Comparison of ENCODE assay signal across 8 mouse cellular contexts in the genomic region with DNA sequence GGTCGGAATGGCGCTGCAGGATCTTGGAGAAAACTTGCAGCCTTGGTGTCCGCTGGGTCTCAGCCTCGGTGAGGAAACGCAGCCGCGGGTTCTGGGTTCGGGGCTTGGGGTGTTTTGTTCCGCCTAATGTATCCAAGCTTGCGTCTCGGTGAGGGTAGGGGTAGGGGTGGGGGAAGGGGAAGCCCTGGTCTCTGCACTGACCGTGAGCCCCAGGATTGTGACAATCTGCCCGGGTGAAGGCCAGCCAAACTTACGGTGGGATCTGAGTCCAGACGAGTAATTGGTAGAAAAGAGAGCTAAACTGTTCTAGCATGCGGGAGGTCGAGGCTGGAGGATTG. TPM values are rescaled to one million over a fixed set of nuclear protein-coding genes. Genes with fewer than 3 reads are reported as not detected.
DNase-seq lines count a peak whose midpoint lies in the region; ATAC-seq and TF ChIP-seq lines count a peak whose summit lies in the region.

No protein-coding gene starts in this region.

- H3K9ac ChIP-seq in liver, adult 2 months (ENCODE audit: low read depth, low read length), result peak overlapping the region; percentile 57
- peak overlapping the region; percentile 74 for H3K9ac ChIP-seq in embryonic facial prominence, embryonic 14.5 days (ENCODE audit: low read depth, low read length)
- H3K9ac ChIP-seq in intestine, postnatal 0 days (ENCODE audit: low read depth, low read length), result peak overlapping the region; percentile 85
- H3K9ac ChIP-seq in neural tube, embryonic 14.5 days (replicated peaks; ENCODE audit: low read depth, low read length), result peak overlapping the region; percentile 49

- no peak for TF ChIP-seq POLR2A in liver, adult 2 months (IDR thresholded peaks at IDR 0.05; ENCODE audit: extremely low read depth, insufficient read depth, low read length)

- H3K36me3 ChIP-seq in liver, adult 2 months (ENCODE audit: control insufficient read depth, insufficient read depth, low read length), result no peaks in the 10 kb centered on the region
- 0 out of 2 replicates have a peak, but pooled peaks cover 4% of the 10 kb centered on the region for H3K36me3 ChIP-seq in embryonic facial prominence, embryonic 14.5 days (ENCODE audit: control insufficient read depth, insufficient read depth, low read length)
- no peaks in the 10 kb centered on the region for H3K36me3 ChIP-seq in intestine, postnatal 0 days (ENCODE audit: control insufficient read depth, insufficient read depth)
- no peaks in the 10 kb centered on the region for H3K36me3 ChIP-seq in neural tube, embryonic 14.5 days (ENCODE audit: control insufficient read depth, insufficient read depth, low read length)

- H3K79me2 ChIP-seq in liver, adult 2 months (ENCODE audit: control insufficient read depth, insufficient read depth, low read length), result peaks cover 12% of the 10 kb centered on the region; the same call in 1 of the 2 replicates

- H3K27me3 ChIP-seq in liver, adult 2 months (ENCODE audit: control insufficient read depth, insufficient read depth, low read length), result no peaks in the 10 kb centered on the region
- H3K27me3 ChIP-seq in embryonic facial prominence, embryonic 14.5 days (replicated peaks; ENCODE audit: control insufficient read depth, insufficient read depth, low read length), result no peaks in the 10 kb centered on the region
- H3K27me3 ChIP-seq in intestine, postnatal 0 days (replicated peaks; ENCODE audit: control insufficient read depth, insufficient read depth, low read length), result no peaks in the 10 kb centered on the region
- no peaks in the 10 kb centered on the region for H3K27me3 ChIP-seq in neural tube, embryonic 14.5 days (ENCODE audit: control insufficient read depth, insufficient read depth, low read length)

- no peak overlapping the region for H3K27ac ChIP-seq in liver, adult 2 months (replicated peaks; ENCODE audit: insufficient read depth, low read depth, low read length)
- H3K27ac ChIP-seq in embryonic facial prominence, embryonic 14.5 days (replicated peaks; ENCODE audit: low read depth, low read length), result 0 out of 2 replicates have a peak overlapping the region, but pooled peaks have one; percentile 30
- H3K27ac ChIP-seq in intestine, postnatal 0 days (ENCODE audit: low read depth, low read length), result peak overlapping the region; percentile 90
- peak overlapping the region; percentile 93; the same call in 1 of the 2 replicates for H3K27ac ChIP-seq in neural tube, embryonic 14.5 days (ENCODE audit: low read depth, low read length)

- peak; percentile 7; the same call in 1 of the 2 replicates for ATAC-seq in embryonic facial prominence, embryonic 14.5 days (ENCODE audit: low read depth)
- ATAC-seq in intestine, postnatal 0 days, result peak; percentile 17
- ATAC-seq in neural tube, embryonic 14.5 days (ENCODE audit: low read depth), result peak; percentile 31; the same call in 1 of the 2 replicates

- H3K4me3 ChIP-seq in liver, adult 2 months (ENCODE audit: insufficient read depth, low read depth, low read length), result peak overlapping the region; percentile 78
- peak overlapping the region; percentile 93 for H3K4me3 ChIP-seq in embryonic facial prominence, embryonic 14.5 days (ENCODE audit: low read depth, low read length)
- H3K4me3 ChIP-seq in intestine, postnatal 0 days (ENCODE audit: low read depth, low read length), result peak overlapping the region; percentile 91
- H3K4me3 ChIP-seq in neural tube, embryonic 14.5 days (ENCODE audit: low read depth, low read length), result peak overlapping the region; percentile 99

- no peak for TF ChIP-seq CTCF in liver, adult 2 months (IDR thresholded peaks at IDR 0.05; ENCODE audit: low read depth, low read length)
- no peak for TF ChIP-seq CTCF in intestine, postnatal 0 days (IDR thresholded peaks at IDR 0.05; ENCODE audit: low read depth)

- H3K4me1 ChIP-seq in liver, adult 2 months (ENCODE audit: control insufficient read depth, insufficient read depth, low read length), result peaks cover 9% of the 10 kb centered on the region
- H3K4me1 ChIP-seq in embryonic facial prominence, embryonic 14.5 days (ENCODE audit: control insufficient read depth, insufficient read depth, low read length), result peaks cover 22% of the 10 kb centered on the region
- peaks cover 5% of the 10 kb centered on the region; the same call in 1 of the 2 replicates for H3K4me1 ChIP-seq in intestine, postnatal 0 days (replicated peaks; ENCODE audit: control insufficient read depth, insufficient read depth, low read length)
- peaks cover 29% of the 10 kb centered on the region for H3K4me1 ChIP-seq in neural tube, embryonic 14.5 days (ENCODE audit: control insufficient read depth, insufficient read depth, low read length)

- no peak for DNase-seq in liver, adult 2 months (ENCODE audit: extremely low read depth, low read depth, low spot score)
- no peak for DNase-seq in liver
- no peak for DNase-seq in embryonic facial prominence, embryonic 14.5 days (ENCODE audit: low spot score)
- no peak for DNase-seq in urinary bladder, postnatal 36 days (ENCODE audit: low spot score in 2 of 2)
- DNase-seq in layer of hippocampus, adult 8-10 months (ENCODE audit: low spot score in 2 of 2), result no peak
- no peak for DNase-seq in urinary bladder, postnatal 10 days (ENCODE audit: low spot score)

- H3K9me3 ChIP-seq in embryonic facial prominence, embryonic 14.5 days (ENCODE audit: control insufficient read depth, low read length), result no peaks in the 10 kb centered on the region
- H3K9me3 ChIP-seq in intestine, postnatal 0 days (ENCODE audit: control insufficient read depth), result no peaks in the 10 kb centered on the region
- no peaks in the 10 kb centered on the region for H3K9me3 ChIP-seq in neural tube, embryonic 14.5 days (ENCODE audit: control insufficient read depth, low read length)

- WGBS in liver, adult 2 months, result under 1% methylated on average over 17 of the region's 17 CpGs
- 0% methylated on average over 17 of the region's 17 CpGs for WGBS in embryonic facial prominence, embryonic 14.5 days
- 0% methylated on average over 17 of the region's 17 CpGs for WGBS in intestine, postnatal 0 days
- WGBS in neural tube, embryonic 14.5 days, result under 1% methylated on average over 17 of the region's 17 CpGs

- peak overlapping the region; percentile 75 for H3K4me2 ChIP-seq in embryonic facial prominence, embryonic 14.5 days (ENCODE audit: low read depth, low read length)
- H3K4me2 ChIP-seq in intestine, postnatal 0 days (replicated peaks; ENCODE audit: low read depth), result peak overlapping the region; percentile 91
- peak overlapping the region; percentile 51 for H3K4me2 ChIP-seq in neural tube, embryonic 14.5 days (ENCODE audit: low read depth, low read length)

RNA-seq across cellular contexts. Expression of a gene that starts 0.8 kb away (rescaled TPM):
- 9.6 TPM in 2 replicates for total RNA-seq in liver, adult 2 months (2014; rRNA removed)
- polyA plus RNA-seq in liver, adult 2 months (2012; rRNA removed), result 4.6 and 7.1 TPM in 2 replicates
- 29.0 and 29.4 TPM in 2 replicates for polyA plus RNA-seq in embryonic facial prominence, embryonic 14.5 days (2014; fragmentation: Nextera tagmentation; extraction: Ambion mirVana)
- 9.0 and 10.8 TPM in 2 replicates for polyA plus RNA-seq in intestine, postnatal 0 days (2015; fragmentation: Nextera tagmentation; extraction: Ambion mirVana)
- polyA plus RNA-seq in neural tube, embryonic 14.5 days (2014; fragmentation: Nextera tagmentation; extraction: Ambion mirVana), result 16.7 and 18.4 TPM in 2 replicates
- 10 to 100 TPM; 17.8 to 22.9 (median 21.7) TPM for total RNA-seq in layer of hippocampus, adult 8-10 months (2022)

RNA-seq across cellular contexts. Expression of a gene that starts 0.9 kb away (rescaled TPM):
- total RNA-seq in liver, adult 2 months (2014; rRNA removed), result 14.1 and 15.4 TPM in 2 replicates
- 14.8 and 15.7 TPM in 2 replicates for polyA plus RNA-seq in liver, adult 2 months (2012; rRNA removed)
- 41.8 and 43.0 TPM in 2 replicates for polyA plus RNA-seq in embryonic facial prominence, embryonic 14.5 days (2014; fragmentation: Nextera tagmentation; extraction: Ambion mirVana)
- 22.2 and 22.4 TPM in 2 replicates for polyA plus RNA-seq in intestine, postnatal 0 days (2015; fragmentation: Nextera tagmentation; extraction: Ambion mirVana)
- polyA plus RNA-seq in neural tube, embryonic 14.5 days (2014; fragmentation: Nextera tagmentation; extraction: Ambion mirVana), result 90.4 and 100 TPM in 2 replicates
- 100 to 1,000 TPM in 2 of 4 experiments, 10 to 100 TPM in 2; 93.9 to 110 (median 103) TPM for total RNA-seq in layer of hippocampus, adult 8-10 months (2022)

RNA-seq across cellular contexts. Expression of a gene that starts 31.2 kb away (rescaled TPM):
- total RNA-seq in liver, adult 2 months (2014; rRNA removed), result 23.1 and 24.3 TPM in 2 replicates
- 5.9 and 6.8 TPM in 2 replicates for polyA plus RNA-seq in liver, adult 2 months (2012; rRNA removed)
- 115 and 128 TPM in 2 replicates for polyA plus RNA-seq in embryonic facial prominence, embryonic 14.5 days (2014; fragmentation: Nextera tagmentation; extraction: Ambion mirVana)
- polyA plus RNA-seq in intestine, postnatal 0 days (2015; fragmentation: Nextera tagmentation; extraction: Ambion mirVana), result 59.7 and 62.7 TPM in 2 replicates
- polyA plus RNA-seq in neural tube, embryonic 14.5 days (2014; fragmentation: Nextera tagmentation; extraction: Ambion mirVana), result 136 and 145 TPM in 2 replicates
- total RNA-seq in layer of hippocampus, adult 8-10 months (2022), result 10 to 100 TPM; 84.4 to 97.1 (median 94.3) TPM

RNA-seq across cellular contexts. Expression of a gene that starts 31.4 kb away (rescaled TPM):
- total RNA-seq in liver, adult 2 months (2014; rRNA removed), result 45.7 and 47.3 TPM in 2 replicates
- 42.5 and 43.5 TPM in 2 replicates for polyA plus RNA-seq in liver, adult 2 months (2012; rRNA removed)
- 43.6 and 44.7 TPM in 2 replicates for polyA plus RNA-seq in embryonic facial prominence, embryonic 14.5 days (2014; fragmentation: Nextera tagmentation; extraction: Ambion mirVana)
- 19.0 and 22.2 TPM in 2 replicates for polyA plus RNA-seq in intestine, postnatal 0 days (2015; fragmentation: Nextera tagmentation; extraction: Ambion mirVana)
- 27.4 and 30.9 TPM in 2 replicates for polyA plus RNA-seq in neural tube, embryonic 14.5 days (2014; fragmentation: Nextera tagmentation; extraction: Ambion mirVana)
- 10 to 100 TPM; 33.4 to 46.6 (median 39.7) TPM for total RNA-seq in layer of hippocampus, adult 8-10 months (2022)
